Mouse (Mus musculus): Measurements from ENCODE around the gene Rasl12. TPM values are rescaled to one million over a fixed set of nuclear protein-coding genes. Genes with fewer than 3 reads are reported as not detected.

Gene Rasl12
- polyA plus RNA-seq, 1 experiment from 2014 or later: 7.6 TPM

GRCm38 (mm10) chr9:65427511-65427910 is 29.2 kb downstream of the Rasl12 start:
- no peak for ATAC-seq (ENCODE audit: insufficient read depth, low FRiP score)
- H3K36me3 ChIP-seq (ENCODE audit: control insufficient read depth, insufficient read depth, low read length): no peaks in the 10 kb centered on the region
- H3K9me3 ChIP-seq (replicated peaks; ENCODE audit: control insufficient read depth, low read length): no peaks in the 10 kb centered on the region
- no peaks in the 10 kb centered on the region for H3K4me1 ChIP-seq (ENCODE audit: control insufficient read depth, insufficient read depth, low read length)
- no peak overlapping the region for H3K4me2 ChIP-seq (ENCODE audit: low read depth, low read length)
- H3K27me3 ChIP-seq (ENCODE audit: control insufficient read depth, insufficient read depth, low read length): no peaks in the 10 kb centered on the region
- no peak overlapping the region for H3K4me3 ChIP-seq (replicated peaks; ENCODE audit: low read length)
- H3K27ac ChIP-seq (ENCODE audit: low read length): no peak overlapping the region
- WGBS: 69% methylated on average over 2 of the region's 2 CpGs
- H3K9ac ChIP-seq (ENCODE audit: low read length): no peak overlapping the region

- no peak for ATAC-seq (ENCODE audit: insufficient read depth, low FRiP score)
- H3K36me3 ChIP-seq (ENCODE audit: control insufficient read depth, insufficient read depth, low read length): no peaks in the 10 kb centered on the region
- no peaks in the 10 kb centered on the region for H3K27me3 ChIP-seq (ENCODE audit: control insufficient read depth, insufficient read depth, low read length)
- WGBS: 84% methylated on average over 5 of the region's 5 CpGs
- no peaks in the 10 kb centered on the region for H3K4me1 ChIP-seq (ENCODE audit: control insufficient read depth, insufficient read depth, low read length)
- H3K4me2 ChIP-seq (ENCODE audit: low read depth, low read length): no peak overlapping the region
- H3K9ac ChIP-seq (ENCODE audit: low read length): no peak overlapping the region
- no peak overlapping the region for H3K4me3 ChIP-seq (replicated peaks; ENCODE audit: low read length)
- H3K9me3 ChIP-seq (replicated peaks; ENCODE audit: control insufficient read depth, low read length): no peaks in the 10 kb centered on the region
- no peak overlapping the region for H3K27ac ChIP-seq (ENCODE audit: low read length)
These were observed 29.7 kb downstream of the Rasl12 start for GRCm38 (mm10) chr9:65428003-65428402.

GRCm38 (mm10) chr9:65430401-65430800 is 32.1 kb downstream of the Rasl12 start:
- H3K27ac ChIP-seq (ENCODE audit: low read length): no peak overlapping the region
- H3K9ac ChIP-seq (ENCODE audit: low read length): no peak overlapping the region
- H3K36me3 ChIP-seq (ENCODE audit: control insufficient read depth, insufficient read depth, low read length): no peaks in the 10 kb centered on the region
- no peaks in the 10 kb centered on the region for H3K9me3 ChIP-seq (replicated peaks; ENCODE audit: control insufficient read depth, low read length)
- no peak for ATAC-seq (ENCODE audit: insufficient read depth, low FRiP score)
- H3K4me3 ChIP-seq (replicated peaks; ENCODE audit: low read length): no peak overlapping the region
- H3K27me3 ChIP-seq (ENCODE audit: control insufficient read depth, insufficient read depth, low read length): no peaks in the 10 kb centered on the region
- H3K4me1 ChIP-seq (ENCODE audit: control insufficient read depth, insufficient read depth, low read length): no peaks in the 10 kb centered on the region
- no peak overlapping the region for H3K4me2 ChIP-seq (ENCODE audit: low read depth, low read length)

GRCm38 (mm10) chr9:65430921-65431320 is 32.6 kb downstream of the Rasl12 start:
- ATAC-seq (ENCODE audit: insufficient read depth, low FRiP score): no peak
- Histone ChIP-seq H3K36me3 (ENCODE audit: control insufficient read depth, insufficient read depth, low read length) (no peaks in the 10 kb centered on the region), H3K4me1 (ENCODE audit: control insufficient read depth, insufficient read depth, low read length) (no peaks in the 10 kb centered on the region), H3K4me2 (ENCODE audit: low read depth, low read length) (no peak overlapping the region), H3K9ac (ENCODE audit: low read length) (no peak overlapping the region), H3K27me3 (ENCODE audit: control insufficient read depth, insufficient read depth, low read length) (no peaks in the 10 kb centered on the region), H3K27ac (ENCODE audit: low read length) (no peak overlapping the region), H3K9me3 (replicated peaks; ENCODE audit: control insufficient read depth, low read length) (no peaks in the 10 kb centered on the region), H3K4me3 (replicated peaks; ENCODE audit: low read length) (no peak overlapping the region)
- 92% methylated on average over 5 of the region's 5 CpGs for WGBS

GRCm38 (mm10) chr9:65432236-65432635 is 33.9 kb downstream of the Rasl12 start:
- Histone ChIP-seq H3K27ac (ENCODE audit: low read length) (no peak overlapping the region), H3K27me3 (ENCODE audit: control insufficient read depth, insufficient read depth, low read length) (no peaks in the 10 kb centered on the region), H3K4me3 (replicated peaks; ENCODE audit: low read length) (no peak overlapping the region), H3K4me2 (ENCODE audit: low read depth, low read length) (no peak overlapping the region), H3K9me3 (replicated peaks; ENCODE audit: control insufficient read depth, low read length) (no peaks in the 10 kb centered on the region), H3K36me3 (ENCODE audit: control insufficient read depth, insufficient read depth, low read length) (no peaks in the 10 kb centered on the region), H3K4me1 (ENCODE audit: control insufficient read depth, insufficient read depth, low read length) (peaks cover 4% of the 10 kb centered on the region), H3K9ac (ENCODE audit: low read length) (no peak overlapping the region)
- peak; percentile 19; the same call in 1 of the 2 replicates for ATAC-seq (ENCODE audit: insufficient read depth, low FRiP score)
- WGBS: 3% methylated on average over 3 of the region's 3 CpGs

GRCm38 (mm10) chr9:65434140-65434539 is 35.8 kb downstream of the Rasl12 start:
- 71% methylated on average over 5 of the region's 5 CpGs for WGBS
- no peak for ATAC-seq (ENCODE audit: insufficient read depth, low FRiP score)

GRCm38 (mm10) chr9:65435211-65435610 is 36.9 kb downstream of the Rasl12 start:
- Histone ChIP-seq H3K4me3 (replicated peaks; ENCODE audit: low read length) (no peak overlapping the region), H3K9ac (ENCODE audit: low read length) (no peak overlapping the region), H3K4me1 (ENCODE audit: control insufficient read depth, insufficient read depth, low read length) (peaks cover 4% of the 10 kb centered on the region), H3K9me3 (replicated peaks; ENCODE audit: control insufficient read depth, low read length) (no peaks in the 10 kb centered on the region), H3K36me3 (ENCODE audit: control insufficient read depth, insufficient read depth, low read length) (no peaks in the 10 kb centered on the region), H3K27ac (ENCODE audit: low read length) (no peak overlapping the region), H3K27me3 (ENCODE audit: control insufficient read depth, insufficient read depth, low read length) (no peaks in the 10 kb centered on the region), H3K4me2 (ENCODE audit: low read depth, low read length) (no peak overlapping the region)
- no peak for ATAC-seq (ENCODE audit: insufficient read depth, low FRiP score)
- WGBS: 71% methylated on average over 4 of the region's 4 CpGs

More at GRCm38 (mm10) chr9:65434140-65434539, 35.8 kb downstream of the Rasl12 start:
- peaks cover 4% of the 10 kb centered on the region for H3K4me1 ChIP-seq (ENCODE audit: control insufficient read depth, insufficient read depth, low read length)
- no peak overlapping the region for H3K9ac ChIP-seq (ENCODE audit: low read length)
- H3K9me3 ChIP-seq (replicated peaks; ENCODE audit: control insufficient read depth, low read length): no peaks in the 10 kb centered on the region
- no peaks in the 10 kb centered on the region for H3K27me3 ChIP-seq (ENCODE audit: control insufficient read depth, insufficient read depth, low read length)
- no peaks in the 10 kb centered on the region for H3K36me3 ChIP-seq (ENCODE audit: control insufficient read depth, insufficient read depth, low read length)
- no peak overlapping the region for H3K27ac ChIP-seq (ENCODE audit: low read length)
- H3K4me2 ChIP-seq (ENCODE audit: low read depth, low read length): no peak overlapping the region
- H3K4me3 ChIP-seq (replicated peaks; ENCODE audit: low read length): no peak overlapping the region

GRCm38 (mm10) chr9:65435671-65436301 is 37.5 kb downstream of the Rasl12 start, which contains the start of gene Mtfmt:
TSS of gene Mtfmt (plus strand) at chr9:65435782.
- peaks cover 5% of the 10 kb centered on the region; the same call in 1 of the 2 replicates for H3K36me3 ChIP-seq (ENCODE audit: control insufficient read depth, insufficient read depth, low read length)
- no peak within 1 kb of the TSS for H3K27ac ChIP-seq (ENCODE audit: low read length)
- under 1% methylated on average over 54 of the region's 54 CpGs for WGBS
- no peaks in the 10 kb centered on the region for H3K9me3 ChIP-seq (replicated peaks; ENCODE audit: control insufficient read depth, low read length)
- H3K4me3 ChIP-seq (replicated peaks; ENCODE audit: low read length): peak within 1 kb of the TSS; percentile 97
- H3K4me2 ChIP-seq (ENCODE audit: low read depth, low read length): peak within 1 kb of the TSS; percentile 64
- H3K9ac ChIP-seq (ENCODE audit: low read length): peak within 1 kb of the TSS; percentile 88
- no peaks in the 10 kb centered on the region for H3K27me3 ChIP-seq (ENCODE audit: control insufficient read depth, insufficient read depth, low read length)
- H3K4me1 ChIP-seq (ENCODE audit: control insufficient read depth, insufficient read depth, low read length): peaks cover 4% of the 10 kb centered on the region
- ATAC-seq (ENCODE audit: insufficient read depth, low FRiP score): peak; percentile 93

- Histone ChIP-seq H3K9me3 (replicated peaks; ENCODE audit: control insufficient read depth, low read length) (no peaks in the 10 kb centered on the region), H3K27ac (ENCODE audit: low read length) (no peak overlapping the region), H3K4me1 (ENCODE audit: control insufficient read depth, insufficient read depth, low read length) (no peaks in the 10 kb centered on the region), H3K27me3 (ENCODE audit: control insufficient read depth, insufficient read depth, low read length) (no peaks in the 10 kb centered on the region), H3K4me2 (ENCODE audit: low read depth, low read length) (no peak overlapping the region), H3K9ac (ENCODE audit: low read length) (no peak overlapping the region), H3K36me3 (ENCODE audit: control insufficient read depth, insufficient read depth, low read length) (peaks cover 22% of the 10 kb centered on the region; the same call in 1 of the 2 replicates), H3K4me3 (replicated peaks; ENCODE audit: low read length) (no peak overlapping the region)
- ATAC-seq (ENCODE audit: insufficient read depth, low FRiP score): no peak
- WGBS: 94% methylated on average over 4 of the region's 4 CpGs
These were observed 46.4 kb downstream of the Rasl12 start for GRCm38 (mm10) chr9:65444692-65445091.

Measured in stomach, embryonic 16.5 days (tissue).